Mouse (Mus musculus) gastrocnemius, postnatal 14 days (tissue): Measurements from ENCODE around the gene Htr1b. TPM values are rescaled to one million over a fixed set of nuclear protein-coding genes. Genes with fewer than 3 reads are reported as not detected.

Experiments
- DNase-seq: peaks from one replicate; pipeline ENCODE4 v3.0.0; 2021; ENCODE audit warnings: mixed read lengths
- intact Hi-C: fragments of 180-260 bp; cut with DNase I; formaldehyde crosslinking; loops from one replicate; pipeline ENCODE4 v1.15.1; 2025; ENCODE audit warnings: low total_unique reads
- long read RNA-seq, 2 experiments: library from polyadenylated mRNA; stranded (forward); transcript quantifications; one replicate each; pipeline ENCODE4 v2.0.0; 2021
- total RNA-seq, 2 experiments: library from RNA; stranded (reverse); gene quantifications; 2 replicates each; pipeline ENCODE4 v1.2.3; 2021

The Htr1b gene
- under 1 TPM in 1 of 2 experiments, not detected in 1; 0.14 TPM for total RNA-seq
- long read RNA-seq, experiment 1 = 0 reads
- long read RNA-seq, experiment 2 = 0 reads

GRCm38 (mm10) chr9:81633437-81633973, at the start of gene Htr1b:
TSS of gene Htr1b (minus strand) at chr9:81633828.
- intact Hi-C loops = no loop called here
- no peak for DNase-seq

- intact Hi-C loops = no loop called here
- DNase-seq = no peak
Measured at GRCm38 (mm10) chr9:81676716-81677115, 43.1 kb upstream of the Htr1b start.

- intact Hi-C loops = no loop called here
Measured at GRCm38 (mm10) chr9:81637486-81637885, 3.9 kb upstream of the Htr1b start.

GRCm38 (mm10) chr9:81635109-81635508, 1.5 kb upstream of the Htr1b start:
- DNase-seq = no peak

More at GRCm38 (mm10) chr9:81637486-81637885, 3.9 kb upstream of the Htr1b start:
- no peak for DNase-seq

GRCm38 (mm10) chr9:81634163-81634562, 535 bp upstream of the Htr1b start:
- intact Hi-C loops = no loop called here
- no peak for DNase-seq

More at GRCm38 (mm10) chr9:81635109-81635508, 1.5 kb upstream of the Htr1b start:
- intact Hi-C loops = no loop called here

GRCm38 (mm10) chr9:81632736-81633436, 742 bp downstream of the Htr1b start:
- intact Hi-C loops = no loop called here
- peak; percentile 6 for DNase-seq

GRCm38 (mm10) chr9:81632191-81632735, 1.4 kb downstream of the Htr1b start:
- no peak for DNase-seq
- intact Hi-C loops = no loop called here

- DNase-seq = no peak
- intact Hi-C loops = no loop called here
Measured at GRCm38 (mm10) chr9:81631581-81632091, 2.0 kb downstream of the Htr1b start.

- DNase-seq = peak; percentile 35
Measured at GRCm38 (mm10) chr9:81626899-81627606, 6.6 kb downstream of the Htr1b start.

GRCm38 (mm10) chr9:81625898-81626297, 7.7 kb downstream of the Htr1b start:
- DNase-seq = no peak
- intact Hi-C loops = no loop called here

More at GRCm38 (mm10) chr9:81626899-81627606, 6.6 kb downstream of the Htr1b start:
- intact Hi-C loops = no loop called here

- intact Hi-C loops = no loop called here
Measured at GRCm38 (mm10) chr9:81622873-81623272, 10.8 kb downstream of the Htr1b start.

GRCm38 (mm10) chr9:81611022-81611421, 22.6 kb downstream of the Htr1b start:
- intact Hi-C loops = no loop called here
- no peak for DNase-seq

More at GRCm38 (mm10) chr9:81622873-81623272, 10.8 kb downstream of the Htr1b start:
- DNase-seq = no peak

Other genes starting within 250 kb of the Htr1b start
- not detected for gene Mei4, start 229.8 kb upstream of the Htr1b start, total RNA-seq